Mouse (Mus musculus) gonadal fat pad, adult 2 months (tissue): ENCODE measurements around the gene Wnt5b. TPM values are rescaled to one million over a fixed set of nuclear protein-coding genes. Genes with fewer than 3 reads are reported as not detected.

ENCODE experiments used
- DNase-seq: peaks from one replicate; pipeline ENCODE4 v3.0.0-alpha.2; 2012; ENCODE audit warnings: low read depth
- polyA plus RNA-seq: library from polyadenylated mRNA; depleted of rRNA; stranded (reverse); fragments of >200 nt; gene quantifications from 2 replicates; pipeline ENCODE4 v1.2.3, GENCODE M21; 2012

Gene Wnt5b
- polyA plus RNA-seq, 1 experiment: 4.1 TPM

- DNase-seq: no peak
Observed at GRCm38 (mm10) chr6:119417354-119417753, 126.8 kb downstream of the Wnt5b start, which contains the start of gene Adipor2. Gene Adipor2 (minus strand): TSS chr6:119417704.

GRCm38 (mm10) chr6:119416643-119417042 lies 127.5 kb downstream of the Wnt5b start:
- DNase-seq: no peak

GRCm38 (mm10) chr6:119414262-119415043 lies 129.7 kb downstream of the Wnt5b start:
- DNase-seq: no peak

GRCm38 (mm10) chr6:119412588-119412987 lies 131.6 kb downstream of the Wnt5b start:
- no peak for DNase-seq

- DNase-seq: no peak
Observed at GRCm38 (mm10) chr6:119411511-119411910, 132.6 kb downstream of the Wnt5b start.

GRCm38 (mm10) chr6:119409766-119410165 lies 134.4 kb downstream of the Wnt5b start:
- DNase-seq: no peak

- DNase-seq: no peak
Observed at GRCm38 (mm10) chr6:119408582-119408981, 135.6 kb downstream of the Wnt5b start.

GRCm38 (mm10) chr6:119407818-119408217 lies 136.3 kb downstream of the Wnt5b start:
- no peak for DNase-seq

- DNase-seq: no peak
Observed at GRCm38 (mm10) chr6:119406528-119406927, 137.6 kb downstream of the Wnt5b start.

- DNase-seq: no peak
Observed at GRCm38 (mm10) chr6:119405310-119405709, 138.8 kb downstream of the Wnt5b start.

GRCm38 (mm10) chr6:119404854-119405253 lies 139.3 kb downstream of the Wnt5b start:
- DNase-seq: no peak

- no peak for DNase-seq
Observed at GRCm38 (mm10) chr6:119402976-119403375, 141.2 kb downstream of the Wnt5b start.

- DNase-seq: no peak
Observed at GRCm38 (mm10) chr6:119401545-119402304, 142.4 kb downstream of the Wnt5b start.

- no peak for DNase-seq
Observed at GRCm38 (mm10) chr6:119400649-119401048, 143.5 kb downstream of the Wnt5b start.

- no peak for DNase-seq
Observed at GRCm38 (mm10) chr6:119399371-119399770, 144.8 kb downstream of the Wnt5b start.

- no peak for DNase-seq
Observed at GRCm38 (mm10) chr6:119396309-119396634, 147.9 kb downstream of the Wnt5b start.

GRCm38 (mm10) chr6:119395421-119396308 lies 148.5 kb downstream of the Wnt5b start:
- no peak for DNase-seq

GRCm38 (mm10) chr6:119392836-119393235 lies 151.3 kb downstream of the Wnt5b start:
- no peak for DNase-seq

- no peak for DNase-seq
Observed at GRCm38 (mm10) chr6:119390728-119391127, 153.4 kb downstream of the Wnt5b start.

- DNase-seq: no peak
Observed at GRCm38 (mm10) chr6:119389089-119389488, 155.1 kb downstream of the Wnt5b start.

GRCm38 (mm10) chr6:119388650-119389012 lies 155.5 kb downstream of the Wnt5b start:
- DNase-seq: no peak
